Mouse (Mus musculus) hindbrain, postnatal 0 days (tissue): ENCODE measurements around the gene Ahcyl2. TPM values are rescaled to one million over a fixed set of nuclear protein-coding genes. Genes with fewer than 3 reads are reported as not detected.

Experiments used
- ATAC-seq: fragments of 200-750 bp; cut with Nextera tagmentation; 2 replicates; pipeline ENCODE4 v1.8.0; 2017; ENCODE audit warnings: mild to moderate bottlenecking, moderate TSS enrichment, moderate library complexity
- DNase-seq: peaks from one replicate; pipeline ENCODE4 v3.0.0-alpha.2; 2015; ENCODE audit warnings: low spot score
- H3K27ac ChIP-seq: fragments of 300-500 bp; sonication (generic); 2 replicates; pipeline ENCODE4 v1.5.1; 2014; ENCODE audit warnings: mild to moderate bottlenecking
- H3K27me3 ChIP-seq: fragments of 300-500 bp; sonication (generic); 2 replicates; pipeline ENCODE4 v1.6.1; 2014; ENCODE audit warnings: low read length, mixed read lengths; ENCODE audit not compliant: insufficient read depth
- H3K36me3 ChIP-seq: fragments of 300-500 bp; sonication (generic); 2 replicates; pipeline ENCODE4 v1.6.1; 2014; ENCODE audit warnings: low read length, mixed read lengths; ENCODE audit not compliant: insufficient read depth
- H3K4me1 ChIP-seq: fragments of 300-500 bp; sonication (generic); 2 replicates; pipeline ENCODE4 v1.6.1; 2014; ENCODE audit warnings: antibody characterized with exemption, low read length, mixed read lengths; ENCODE audit not compliant: insufficient read depth
- H3K4me2 ChIP-seq: fragments of 300-500 bp; sonication (generic); 2 replicates; pipeline ENCODE4 v1.6.1; 2014; ENCODE audit warnings: low read depth, mild to moderate bottlenecking, low read length, moderate library complexity, mixed read lengths
- H3K4me3 ChIP-seq: fragments of 300-500 bp; sonication (generic); 2 replicates; pipeline ENCODE4 v1.5.1; 2014; ENCODE audit warnings: low read length
- H3K9ac ChIP-seq: fragments of 300-500 bp; sonication (generic); replicated peaks from 2 replicates; pipeline ENCODE4 v1.6.1; 2014; ENCODE audit warnings: mild to moderate bottlenecking, low read length, moderate library complexity, mixed read lengths
- H3K9me3 ChIP-seq: fragments of 300-500 bp; sonication (generic); 2 replicates; pipeline ENCODE4 v1.6.1; 2016; ENCODE audit warnings: low read length, mixed read lengths
- CTCF ChIP-seq: IDR thresholded peaks from 2 replicates; pipeline ENCODE4 v1.5.1; 2016; ENCODE audit warnings: antibody characterized with exemption, control low read depth, low read depth
- WGBS: fragments of 180-500 bp; shearing (Covaris S2); extraction: QIAGEN DNeasy Blood & Tissue Kit; methylation state at CpG from one replicate; pipeline ENCODE4 v1.1.7; 2014; 5-methylcytosine and 5-hydroxymethylcytosine counted together
- polyA plus RNA-seq: library from polyadenylated mRNA; unstranded; fragments of >200 nt; fragmentation: Nextera tagmentation; extraction: Ambion mirVana; gene quantifications from 2 replicates; pipeline ENCODE4 v1.2.1, GENCODE M21; 2015
- total RNA-seq: library from RNA; depleted of rRNA; stranded (reverse); fragments of >200 nt; gene quantifications from 2 replicates; pipeline ENCODE4 v1.2.3, GENCODE M21; 2014

Gene Ahcyl2
- total and polyA plus RNA-seq, 2 experiments from 2014 or later = 23.1 to 56.8 TPM

DNA sequence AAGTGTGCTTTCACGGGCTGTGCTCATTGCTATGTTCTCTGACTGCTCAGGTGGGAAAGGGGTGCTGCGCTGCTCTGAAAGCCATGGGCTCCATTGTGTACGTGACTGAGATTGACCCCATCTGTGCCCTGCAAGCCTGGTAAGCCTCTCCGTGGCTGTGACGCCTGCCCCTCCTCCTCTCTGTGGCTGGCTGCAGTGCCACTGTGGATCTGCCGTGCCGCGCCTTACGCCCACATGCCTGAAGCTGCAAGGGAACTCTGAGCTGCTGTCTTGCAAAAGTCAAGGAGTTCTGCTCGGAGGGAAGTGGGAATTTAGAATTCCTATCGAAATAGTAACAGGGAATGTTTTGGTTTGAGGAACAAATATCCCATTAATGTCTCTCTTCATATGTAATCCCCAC lies 123.3 kb downstream of the Ahcyl2 start:
- TF ChIP-seq CTCF = no peak
- Histone ChIP-seq H3K27ac (no peak overlapping the region), H3K9me3 (no peaks in the 10 kb centered on the region), H3K4me2 (no peak overlapping the region), H3K4me1 (no peaks in the 10 kb centered on the region), H3K4me3 (no peak overlapping the region), H3K36me3 (peaks cover 19% of the 10 kb centered on the region; the same call in 1 of the 2 replicates), H3K27me3 (no peaks in the 10 kb centered on the region), H3K9ac (no peak overlapping the region)
- DNase-seq (no peak), ATAC-seq (no peak)
- 68% methylated on average over 11 of the region's 11 CpGs for WGBS

DNA sequence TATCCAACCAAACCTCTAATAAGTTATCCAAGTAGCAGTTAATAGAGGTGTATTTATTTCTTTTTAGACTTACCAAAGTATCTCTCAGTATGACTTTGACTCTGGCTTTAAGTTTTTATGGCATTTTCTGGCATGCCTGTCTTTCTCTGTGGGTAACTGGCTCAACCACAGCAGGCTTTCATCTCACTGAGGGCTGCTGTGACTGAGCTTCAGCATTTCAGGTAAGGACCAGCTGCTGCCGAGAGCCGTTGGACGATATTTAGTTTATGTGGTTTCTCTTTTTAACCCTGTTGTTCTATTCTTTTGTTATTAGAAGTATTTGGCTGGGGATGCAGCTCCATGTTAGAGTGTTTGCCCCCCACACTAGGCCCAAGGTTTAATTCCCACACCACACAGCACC lies 129.2 kb downstream of the Ahcyl2 start:
- H3K27ac ChIP-seq = no peak overlapping the region
- no peaks in the 10 kb centered on the region for H3K9me3 ChIP-seq
- H3K9ac ChIP-seq = no peak overlapping the region
- no peaks in the 10 kb centered on the region for H3K27me3 ChIP-seq
- H3K36me3 ChIP-seq = peaks cover 23% of the 10 kb centered on the region; the same call in 1 of the 2 replicates
- no peak overlapping the region for H3K4me3 ChIP-seq
- H3K4me2 ChIP-seq = no peak overlapping the region
- ATAC-seq (no peak), DNase-seq (no peak)
- no peaks in the 10 kb centered on the region for H3K4me1 ChIP-seq
- WGBS = 95% methylated on average over 3 of the region's 3 CpGs
- no peak for TF ChIP-seq CTCF

GRCm38 (mm10) chr6:29901450-29901849 lies 133.6 kb downstream of the Ahcyl2 start:
- H3K4me2 ChIP-seq = no peak overlapping the region
- H3K9me3 ChIP-seq = no peaks in the 10 kb centered on the region
- no peak overlapping the region for H3K4me3 ChIP-seq
- no peak for TF ChIP-seq CTCF
- H3K4me1 ChIP-seq = no peaks in the 10 kb centered on the region
- ATAC-seq = no peak
- no peak overlapping the region for H3K9ac ChIP-seq
- WGBS = 100% methylated on average over 1 of the region's 1 CpGs
- H3K27ac ChIP-seq = no peak overlapping the region
- H3K36me3 ChIP-seq = peaks cover 18% of the 10 kb centered on the region; the same call in 1 of the 2 replicates
- H3K27me3 ChIP-seq = no peaks in the 10 kb centered on the region
- DNase-seq = no peak

- Histone ChIP-seq H3K36me3 (peaks cover 15% of the 10 kb centered on the region; the same call in 1 of the 2 replicates), H3K27me3 (no peaks in the 10 kb centered on the region), H3K4me3 (no peak overlapping the region), H3K4me2 (no peak overlapping the region), H3K9me3 (no peaks in the 10 kb centered on the region), H3K4me1 (no peaks in the 10 kb centered on the region), H3K27ac (no peak overlapping the region), H3K9ac (no peak overlapping the region)
- no peak for TF ChIP-seq CTCF
- ATAC-seq (no peak), DNase-seq (no peak)
- WGBS = 76% methylated on average over 2 of the region's 2 CpGs
These were observed 134.4 kb downstream of the Ahcyl2 start for GRCm38 (mm10) chr6:29902256-29902655.

GRCm38 (mm10) chr6:29903343-29903914 lies 135.6 kb downstream of the Ahcyl2 start:
- H3K4me2 ChIP-seq = no peak overlapping the region
- no peak overlapping the region for H3K27ac ChIP-seq
- H3K4me1 ChIP-seq = no peaks in the 10 kb centered on the region
- H3K27me3 ChIP-seq = no peaks in the 10 kb centered on the region
- no peak for ATAC-seq
- 96% methylated on average over 3 of the region's 3 CpGs for WGBS
- DNase-seq = no peak
- TF ChIP-seq CTCF = no peak
- H3K4me3 ChIP-seq = no peak overlapping the region
- H3K9me3 ChIP-seq = no peaks in the 10 kb centered on the region
- no peak overlapping the region for H3K9ac ChIP-seq
- peaks cover 19% of the 10 kb centered on the region; the same call in 1 of the 2 replicates for H3K36me3 ChIP-seq

DNA sequence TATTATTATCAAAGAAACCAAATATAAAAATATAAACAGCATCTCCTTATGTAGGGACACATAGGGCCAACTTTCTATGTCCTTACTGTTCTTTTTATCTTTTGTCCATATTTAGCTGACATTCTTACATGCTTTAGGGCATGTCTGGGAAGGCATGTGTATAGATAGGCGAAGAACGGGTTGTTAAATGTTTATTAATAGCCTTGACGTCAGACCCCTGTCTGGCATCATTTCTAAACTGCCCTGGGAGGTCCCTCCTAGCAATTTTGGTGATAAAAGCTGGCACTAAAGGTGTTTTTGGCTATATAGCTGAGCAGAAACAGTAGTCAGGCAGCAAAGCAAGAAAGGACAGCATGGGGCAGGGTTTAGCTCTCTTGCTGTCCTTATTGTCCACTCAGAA lies 136.5 kb downstream of the Ahcyl2 start:
- DNase-seq = no peak
- H3K9me3 ChIP-seq = no peaks in the 10 kb centered on the region
- no peak overlapping the region for H3K4me3 ChIP-seq
- WGBS = 71% methylated on average over 3 of the region's 3 CpGs
- H3K9ac ChIP-seq = no peak overlapping the region
- H3K4me1 ChIP-seq = no peaks in the 10 kb centered on the region
- TF ChIP-seq CTCF = no peak
- H3K36me3 ChIP-seq = peaks cover 24% of the 10 kb centered on the region; the same call in 1 of the 2 replicates
- H3K4me2 ChIP-seq = no peak overlapping the region
- ATAC-seq = no peak
- H3K27ac ChIP-seq = no peak overlapping the region
- H3K27me3 ChIP-seq = no peaks in the 10 kb centered on the region

DNA sequence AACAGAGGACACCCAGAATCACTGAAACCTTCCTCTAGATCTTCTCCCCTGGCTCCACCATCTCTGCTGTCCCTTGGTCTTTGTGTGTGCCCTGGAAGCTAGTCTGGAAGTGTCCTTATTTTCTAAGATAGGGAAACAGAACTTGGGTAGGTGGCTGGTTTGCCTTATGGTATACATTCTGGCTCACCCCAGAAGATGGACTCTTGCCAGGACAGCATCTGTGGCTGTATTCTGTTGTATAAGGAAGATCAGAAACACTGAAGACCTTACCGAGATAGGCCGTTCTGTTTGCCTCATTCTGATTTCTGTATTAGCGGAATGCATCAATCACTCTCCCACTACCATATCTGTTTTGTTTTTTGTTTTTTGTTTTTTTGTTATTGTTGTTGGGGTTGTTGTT lies 142.8 kb downstream of the Ahcyl2 start:
- Histone ChIP-seq H3K27me3 (no peaks in the 10 kb centered on the region), H3K27ac (no peak overlapping the region), H3K4me2 (no peak overlapping the region), H3K4me3 (no peak overlapping the region), H3K9me3 (no peaks in the 10 kb centered on the region), H3K4me1 (no peaks in the 10 kb centered on the region), H3K9ac (no peak overlapping the region), H3K36me3 (peaks cover 19% of the 10 kb centered on the region; the same call in 1 of the 2 replicates)
- DNase-seq (peak; percentile 46), ATAC-seq (no peak)
- TF ChIP-seq CTCF = no peak
- WGBS = 80% methylated on average over 3 of the region's 3 CpGs
